Mouse (Mus musculus) CH12.LX (cell line): ENCODE data around the gene Ror1. TPM values are rescaled to one million over a fixed set of nuclear protein-coding genes. Genes with fewer than 3 reads are reported as not detected.

ENCODE experiments used
- DNase-seq: peaks from one replicate; pipeline ENCODE4 v3.0.0-alpha.2; 2013; ENCODE audit errors: extremely low read depth
- H3K27ac ChIP-seq: 2 replicates; pipeline ENCODE4 v1.5.1; 2012; ENCODE audit warnings: low read depth, mild to moderate bottlenecking, control low read depth, moderate library complexity; ENCODE audit not compliant: insufficient read depth
- H3K27me3 ChIP-seq: replicated peaks from 2 replicates; pipeline ENCODE3; 2012; ENCODE audit warnings: inconsistent platforms
- H3K36me3 ChIP-seq, 2 experiments: replicated peaks in 1 of 2; 2 replicates each; pipeline versions ENCODE3 to v1.6.1; 2012; ENCODE audit warnings: inconsistent platforms in 1 of 2, low read length in 1 of 2, mild to moderate bottlenecking in 1 of 2, mixed read lengths in 1 of 2, moderate library complexity in 1 of 2; ENCODE audit not compliant: control insufficient read depth in 1 of 2, insufficient read depth in 1 of 2
- H3K4me1 ChIP-seq, 2 experiments: 2 replicates each; pipeline ENCODE4 v1.6.1; 2012; ENCODE audit warnings: inconsistent platforms in 1 of 2, moderate library complexity in 1 of 2; ENCODE audit not compliant: insufficient read depth in 2 of 2, control insufficient read depth in 1 of 2
- H3K4me2 ChIP-seq: 2 replicates; pipeline ENCODE4 v1.6.1; 2012; ENCODE audit warnings: low read depth, mild to moderate bottlenecking, control low read depth; ENCODE audit not compliant: poor library complexity, insufficient read depth, severe bottlenecking
- H3K4me3 ChIP-seq, 3 experiments: fragments of 150-350 bp in 1 of 3; sonication (generic) in 1 of 3; replicated peaks in 1 of 3; 2 replicates each; pipeline versions ENCODE3 to v1.5.1; 2011 to 2012; ENCODE audit warnings: low read depth in 2 of 3, low read length in 2 of 3, mild to moderate bottlenecking in 2 of 3, moderate library complexity in 2 of 3, control low read depth in 1 of 3, improper control_type of control experiment in 1 of 3, inconsistent platforms in 1 of 3, mixed read lengths in 1 of 3; ENCODE audit not compliant: poor library complexity in 1 of 3
- H3K79me2 ChIP-seq: replicated peaks from 2 replicates; pipeline ENCODE4 v1.6.1; 2012; ENCODE audit warnings: mild to moderate bottlenecking, moderate library complexity; ENCODE audit not compliant: control insufficient read depth, poor library complexity, insufficient read depth, severe bottlenecking; ENCODE audit errors: extremely low read depth
- H3K9ac ChIP-seq: 2 replicates; pipeline ENCODE4 v1.6.1; 2012; ENCODE audit warnings: low read depth, mild to moderate bottlenecking, control low read depth, moderate library complexity; ENCODE audit not compliant: insufficient read depth
- H3K9me3 ChIP-seq: replicated peaks from 2 replicates; pipeline ENCODE3; 2012; ENCODE audit warnings: low read length, inconsistent platforms, mixed read lengths
- BHLHE40 ChIP-seq: IDR thresholded peaks from 2 replicates; pipeline ENCODE4 v1.6.1; 2011; ENCODE audit warnings: mild to moderate bottlenecking, low read depth, low read length, improper control_type of control experiment
- CHD1 ChIP-seq: IDR thresholded peaks from 2 replicates; pipeline ENCODE4 v1.6.1; 2012; ENCODE audit warnings: low read depth, low read length, improper control_type of control experiment, inconsistent platforms
- E2F4 ChIP-seq: IDR thresholded peaks from 2 replicates; pipeline ENCODE4 v1.6.1; 2011; ENCODE audit warnings: low read depth, low read length, improper control_type of control experiment; ENCODE audit not compliant: insufficient replicate concordance
- ELF1 ChIP-seq: IDR thresholded peaks from 2 replicates; pipeline ENCODE4 v1.6.1; 2014; ENCODE audit warnings: low read depth, mild to moderate bottlenecking, inconsistent platforms, low read length, improper control_type of control experiment
- EP300 ChIP-seq: IDR thresholded peaks from 2 replicates; pipeline ENCODE4 v1.6.1; 2011; ENCODE audit warnings: low read length, improper control_type of control experiment
- ETS1 ChIP-seq: conservative IDR thresholded peaks from 2 replicates; pipeline ENCODE4 v1.6.1; 2012; ENCODE audit warnings: low read depth, mild to moderate bottlenecking, inconsistent platforms, low read length, improper control_type of control experiment, moderate library complexity
- GABPA ChIP-seq: IDR thresholded peaks from 2 replicates; pipeline ENCODE4 v1.6.1; 2012; ENCODE audit warnings: low read depth, low read length, improper control_type of control experiment, inconsistent platforms; ENCODE audit not compliant: insufficient replicate concordance
- IRF4 ChIP-seq: IDR thresholded peaks from 2 replicates; pipeline ENCODE4 v1.6.1; 2014; ENCODE audit warnings: low read depth, mild to moderate bottlenecking, inconsistent platforms, low read length, improper control_type of control experiment
- JUN ChIP-seq: IDR thresholded peaks from 2 replicates; pipeline ENCODE4 v1.6.1; 2011; ENCODE audit warnings: low read depth, mild to moderate bottlenecking, low read length, improper control_type of control experiment, moderate library complexity; ENCODE audit not compliant: insufficient read depth
- JUND ChIP-seq: conservative IDR thresholded peaks from 2 replicates; pipeline ENCODE4 v1.6.1; 2011; ENCODE audit warnings: low read depth, low read length, improper control_type of control experiment
- MAX ChIP-seq: IDR thresholded peaks from 2 replicates; pipeline ENCODE4 v1.6.1; 2011; ENCODE audit warnings: low read length, improper control_type of control experiment
- MEF2A ChIP-seq: IDR thresholded peaks from 2 replicates; pipeline ENCODE4 v1.6.1; 2014; ENCODE audit warnings: low read depth, mild to moderate bottlenecking, inconsistent platforms, low read length, improper control_type of control experiment, borderline replicate concordance
- MYC ChIP-seq: IDR thresholded peaks from 2 replicates; pipeline ENCODE4 v1.6.1; 2011; ENCODE audit warnings: low read depth, mild to moderate bottlenecking, improper control_type of control experiment, low read length
- RAD21 ChIP-seq: IDR thresholded peaks from 2 replicates; pipeline ENCODE4 v1.6.1; 2011; ENCODE audit warnings: low read depth, mild to moderate bottlenecking, low read length, improper control_type of control experiment, moderate library complexity
- RCOR1 ChIP-seq: conservative IDR thresholded peaks from 2 replicates; pipeline ENCODE4 v1.6.1; 2012; ENCODE audit warnings: low read depth, mild to moderate bottlenecking, inconsistent platforms, low read length, improper control_type of control experiment
- SIN3A ChIP-seq: IDR thresholded peaks from 2 replicates; pipeline ENCODE4 v1.6.1; 2012; ENCODE audit warnings: low read length, improper control_type of control experiment, inconsistent platforms
- UBTF ChIP-seq: IDR thresholded peaks from 2 replicates; pipeline ENCODE4 v1.6.1; 2012; ENCODE audit warnings: low read depth, mild to moderate bottlenecking, inconsistent platforms, low read length, improper control_type of control experiment, moderate library complexity
- ZKSCAN1 ChIP-seq: IDR thresholded peaks from 2 replicates; pipeline ENCODE4 v1.6.1; 2012; ENCODE audit warnings: low read depth, inconsistent platforms, low read length, improper control_type of control experiment, borderline replicate concordance
- ZMIZ1 ChIP-seq: IDR thresholded peaks from 2 replicates; pipeline ENCODE4 v1.6.1; 2012; ENCODE audit warnings: low read depth, mild to moderate bottlenecking, inconsistent platforms, low read length, improper control_type of control experiment
- dilution Hi-C: fragments of 300-500 bp; cut with MboI; formaldehyde crosslinking; loops from 2 replicates; pipeline ENCODE4 v1.14.3; 2020; ENCODE audit warnings: low sequenced_read_pairs; ENCODE audit not compliant: extremely low pct_unique_long_range_greater_than_20kb, extremely low pct_ligation_motif_present
- in situ Hi-C: fragments of 300-500 bp; cut with MboI; formaldehyde crosslinking; loops from 3 replicates; pipeline ENCODE4 v1.14.3; 2019; ENCODE audit warnings: low sequenced_read_pairs, low pct_ligation_motif_present, low pct_unique_long_range_greater_than_20kb, mixed read lengths
- polyA plus RNA-seq: library from polyadenylated mRNA; unstranded; fragments of >175 nt; gene quantifications from 2 replicates; pipeline ENCODE4 v1.2.1, GENCODE M21; 2012; ENCODE audit warnings: low read depth; ENCODE audit not compliant: insufficient read length
- total RNA-seq, 2 experiments: library from RNA; depleted of rRNA; stranded (reverse); fragments of 300-350 nt in 1 of 2; fragments of >200 nt in 1 of 2; gene quantifications; 2 replicates each; pipeline ENCODE4 v1.2.3; 2012 to 2014

Ror1 gene
- total and polyA plus RNA-seq, 3 experiments: not detected

GRCm38 (mm10) chr4:100141626-100142025, 46.0 kb downstream of the Ror1 start:
- no peaks in the 10 kb centered on the region for H3K79me2 ChIP-seq
- in situ Hi-C loops: no loop called here
- no peaks in the 10 kb centered on the region for H3K4me1 ChIP-seq
- dilution Hi-C loops: no loop called here
- no peak overlapping the region for H3K4me3 ChIP-seq
- TF ChIP-seq SIN3A (no peak), EP300 (no peak), JUND (no peak), RAD21 (no peak), ELF1 (no peak), IRF4 (no peak), MEF2A (no peak), GABPA (no peak), MYC (no peak), BHLHE40 (no peak), ETS1 (no peak), RCOR1 (no peak), E2F4 (no peak), CHD1 (no peak), ZMIZ1 (no peak)
- no peaks in the 10 kb centered on the region for H3K9me3 ChIP-seq
- H3K9ac ChIP-seq: no peak overlapping the region
- H3K4me2 ChIP-seq: no peak overlapping the region
- H3K36me3 ChIP-seq: no peaks in the 10 kb centered on the region
- no peak for DNase-seq
- no peak overlapping the region for H3K27ac ChIP-seq
- no peaks in the 10 kb centered on the region for H3K27me3 ChIP-seq

GRCm38 (mm10) chr4:100144744-100145143, 49.2 kb downstream of the Ror1 start:
- Histone ChIP-seq H3K4me3 (no peak overlapping the region), H3K9me3 (no peaks in the 10 kb centered on the region), H3K27me3 (no peaks in the 10 kb centered on the region), H3K27ac (no peak overlapping the region), H3K9ac (no peak overlapping the region), H3K79me2 (no peaks in the 10 kb centered on the region), H3K4me2 (no peak overlapping the region), H3K36me3 (no peaks in the 10 kb centered on the region), H3K4me1 (no peaks in the 10 kb centered on the region)
- dilution Hi-C loops: no loop called here
- in situ Hi-C loops: no loop called here
- no peak for DNase-seq
- TF ChIP-seq IRF4 (no peak), JUN (no peak), UBTF (no peak), ZKSCAN1 (no peak), BHLHE40 (no peak), MAX (no peak), ETS1 (no peak)
